Mouse (Mus musculus): ENCODE measurements around the gene Asb7. TPM values are rescaled to one million over a fixed set of nuclear protein-coding genes. Genes with fewer than 3 reads are reported as not detected.

The Asb7 gene
- total RNA-seq, 1 experiment, result 10.9 TPM

DNA sequence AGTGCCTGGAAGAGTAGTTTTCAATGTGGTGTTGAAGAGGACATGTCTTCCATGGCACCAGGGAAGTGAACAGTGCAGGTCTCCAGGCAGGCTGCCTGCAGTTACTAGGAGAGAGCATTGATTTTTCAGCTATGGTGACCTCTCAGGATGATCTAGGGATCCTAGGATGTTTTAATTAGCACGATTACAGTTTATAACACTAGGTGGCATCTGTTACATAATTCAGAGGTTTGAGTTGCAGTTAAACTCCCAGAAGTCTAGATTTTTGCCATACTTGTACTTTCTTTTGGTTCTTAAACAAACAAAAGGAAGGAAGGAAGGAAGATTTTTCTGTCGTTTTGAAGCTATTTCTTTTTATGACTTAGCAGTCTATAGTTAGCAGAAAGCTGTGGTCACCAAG, 21.8 kb upstream of the Asb7 start:
- no peak for TF ChIP-seq MAFK (IDR thresholded peaks at IDR 0.05; ENCODE audit: insufficient read depth, low read depth, low read length)
- in situ Hi-C loops (cut with MboI; ENCODE audit: low sequenced_read_pairs in 2 of 2, unreplicated experiment in 2 of 2), result no loop called here
- Histone ChIP-seq H3K4me3 (ENCODE audit: insufficient read depth in 1 of 2, low read depth in 1 of 2, low read length in 2 of 2, poor library complexity in 1 of 2, severe bottlenecking in 1 of 2) (no peak overlapping the region), H3K27ac (ENCODE audit: insufficient read depth, low read depth, low read length, poor library complexity, severe bottlenecking) (no peak overlapping the region), H3K9ac (ENCODE audit: insufficient read depth, low read depth, low read length, poor library complexity, severe bottlenecking) (no peak overlapping the region), H3K9me3 (ENCODE audit: control insufficient read depth, insufficient read depth, low read depth, low read length) (no peaks in the 10 kb centered on the region), H3K4me1 (ENCODE audit: control insufficient read depth in 2 of 2, insufficient read depth in 2 of 2, low read length in 2 of 2, poor library complexity in 1 of 2) (peaks cover 0 to 1% of the 10 kb centered on the region in 2 experiments; a peak in 1 of 4 replicates), H3K36me3 (ENCODE audit: control insufficient read depth, insufficient read depth, low read length, poor library complexity, severe bottlenecking) (peaks cover 2% of the 10 kb centered on the region; the same call in 1 of the 2 replicates)
- DNase-seq (ENCODE audit: low read depth, low spot score), result no peak

DNA sequence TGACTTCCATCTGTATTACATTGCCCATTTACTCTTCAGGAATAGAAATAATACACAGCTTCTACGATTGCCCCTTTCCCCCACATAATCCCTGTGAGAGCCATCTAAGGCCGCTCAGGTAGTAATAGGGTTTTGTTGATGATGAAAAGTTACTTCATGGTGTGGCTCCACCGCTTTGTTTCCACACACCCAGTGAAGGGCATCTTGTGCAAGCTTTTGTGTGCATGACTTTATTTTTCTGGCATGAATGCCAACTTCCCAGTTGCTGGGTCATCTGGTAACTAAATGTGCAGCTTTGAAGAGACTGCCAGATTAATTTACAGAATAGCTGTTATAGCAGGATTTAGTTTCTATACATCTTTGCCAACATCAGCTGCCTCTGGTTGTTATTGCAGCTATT, 15.2 kb upstream of the Asb7 start:
- no peak overlapping the region for H3K9ac ChIP-seq (ENCODE audit: insufficient read depth, low read depth, low read length, poor library complexity, severe bottlenecking)
- no peaks in the 10 kb centered on the region for H3K4me1 ChIP-seq (ENCODE audit: control insufficient read depth in 2 of 2, insufficient read depth in 2 of 2, low read length in 2 of 2, poor library complexity in 1 of 2)
- no peak overlapping the region for H3K27ac ChIP-seq (ENCODE audit: insufficient read depth, low read depth, low read length, poor library complexity, severe bottlenecking)
- H3K36me3 ChIP-seq (ENCODE audit: control insufficient read depth, insufficient read depth, low read length, poor library complexity, severe bottlenecking), result no peaks in the 10 kb centered on the region
- no peak for DNase-seq (ENCODE audit: low read depth, low spot score)
- no peak overlapping the region for H3K4me3 ChIP-seq (ENCODE audit: insufficient read depth in 1 of 2, low read depth in 1 of 2, low read length in 2 of 2, poor library complexity in 1 of 2, severe bottlenecking in 1 of 2)
- in situ Hi-C loops (cut with MboI; ENCODE audit: low sequenced_read_pairs in 2 of 2, unreplicated experiment in 2 of 2), result no loop called here
- no peaks in the 10 kb centered on the region for H3K9me3 ChIP-seq (ENCODE audit: control insufficient read depth, insufficient read depth, low read depth, low read length)
- TF ChIP-seq CHD2 (IDR thresholded peaks at IDR 0.05; ENCODE audit: low read depth, low read length) (no peak), MAFK (IDR thresholded peaks at IDR 0.05; ENCODE audit: insufficient read depth, low read depth, low read length) (no peak), HCFC1 (IDR thresholded peaks at IDR 0.05; ENCODE audit: borderline replicate concordance, insufficient read depth, low read length) (no peak), ZC3H11A (IDR thresholded peaks at IDR 0.05; ENCODE audit: borderline replicate concordance, low read depth, low read length) (no peak), ZNF384 (IDR thresholded peaks at IDR 0.05; ENCODE audit: low read depth, low read length) (no peak)

DNA sequence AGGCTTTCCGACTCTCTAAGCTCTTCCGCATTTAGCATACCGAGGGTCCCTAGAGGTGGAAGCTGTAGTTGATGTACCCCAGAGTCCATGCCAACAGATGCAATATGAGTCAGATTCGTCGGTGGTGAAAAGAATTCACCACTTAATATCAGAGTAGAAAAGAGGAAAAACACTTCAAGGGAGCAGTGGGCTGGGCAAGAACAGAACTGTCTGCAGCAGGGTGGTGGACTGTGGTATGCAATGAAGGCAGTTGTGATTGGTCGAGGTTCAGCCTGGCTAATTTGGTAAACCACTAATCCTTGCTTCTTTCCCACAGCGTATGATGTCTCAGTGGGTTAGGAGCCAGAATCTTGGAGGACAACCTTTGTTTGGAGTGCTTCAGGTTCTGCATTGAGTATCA, 13.3 kb upstream of the Asb7 start:
- in situ Hi-C loops (cut with MboI; ENCODE audit: low sequenced_read_pairs in 2 of 2, unreplicated experiment in 2 of 2), result no loop called here
- H3K36me3 ChIP-seq (ENCODE audit: control insufficient read depth, insufficient read depth, low read length, poor library complexity, severe bottlenecking), result no peaks in the 10 kb centered on the region

DNA sequence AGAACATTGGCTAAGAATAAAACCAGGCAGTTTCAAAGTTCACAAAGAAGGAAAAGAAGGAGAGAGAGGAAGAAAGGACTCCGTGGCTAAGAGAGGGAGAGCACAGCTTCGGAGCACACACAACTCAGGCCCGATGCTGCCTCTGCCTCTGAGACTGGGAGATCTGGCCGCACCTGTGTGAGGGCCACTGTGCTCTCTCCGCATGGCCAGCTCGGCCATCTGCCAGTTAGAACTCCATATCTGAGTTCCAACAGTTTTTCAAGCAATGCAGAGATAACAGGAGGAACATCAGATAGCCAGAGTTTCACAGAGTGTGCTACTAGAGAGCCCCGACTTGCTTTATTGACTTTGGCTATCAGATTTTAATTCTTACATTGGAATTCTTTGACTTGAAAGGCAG, 5.1 kb upstream of the Asb7 start:
- TF ChIP-seq MAFK (IDR thresholded peaks at IDR 0.05; ENCODE audit: insufficient read depth, low read depth, low read length) (no peak), ZNF384 (IDR thresholded peaks at IDR 0.05; ENCODE audit: low read depth, low read length) (no peak), CHD2 (IDR thresholded peaks at IDR 0.05; ENCODE audit: low read depth, low read length) (no peak)
- in situ Hi-C loops (cut with MboI; ENCODE audit: low sequenced_read_pairs in 2 of 2, unreplicated experiment in 2 of 2), result no loop called here
- no peak for DNase-seq (ENCODE audit: low read depth, low spot score)
- no peak overlapping the region for H3K27ac ChIP-seq (ENCODE audit: insufficient read depth, low read depth, low read length, poor library complexity, severe bottlenecking)
- H3K4me1 ChIP-seq (ENCODE audit: control insufficient read depth in 2 of 2, insufficient read depth in 2 of 2, low read length in 2 of 2, poor library complexity in 1 of 2), result no peaks in the 10 kb centered on the region
- no peaks in the 10 kb centered on the region for H3K36me3 ChIP-seq (ENCODE audit: control insufficient read depth, insufficient read depth, low read length, poor library complexity, severe bottlenecking)
- H3K9ac ChIP-seq (ENCODE audit: insufficient read depth, low read depth, low read length, poor library complexity, severe bottlenecking), result no peak overlapping the region
- no peaks in the 10 kb centered on the region for H3K9me3 ChIP-seq (ENCODE audit: control insufficient read depth, insufficient read depth, low read depth, low read length)
- no peak overlapping the region for H3K4me3 ChIP-seq (ENCODE audit: insufficient read depth in 1 of 2, low read depth in 1 of 2, low read length in 2 of 2, poor library complexity in 1 of 2, severe bottlenecking in 1 of 2)

More for the DNA sequence above, 13.3 kb upstream of the Asb7 start:
- DNase-seq (ENCODE audit: low read depth, low spot score), result no peak
- no peaks in the 10 kb centered on the region for H3K9me3 ChIP-seq (ENCODE audit: control insufficient read depth, insufficient read depth, low read depth, low read length)
- TF ChIP-seq ZC3H11A (IDR thresholded peaks at IDR 0.05; ENCODE audit: borderline replicate concordance, low read depth, low read length) (no peak), CHD2 (IDR thresholded peaks at IDR 0.05; ENCODE audit: low read depth, low read length) (no peak), MAFK (IDR thresholded peaks at IDR 0.05; ENCODE audit: insufficient read depth, low read depth, low read length) (no peak), ZNF384 (IDR thresholded peaks at IDR 0.05; ENCODE audit: low read depth, low read length) (no peak), HCFC1 (IDR thresholded peaks at IDR 0.05; ENCODE audit: borderline replicate concordance, insufficient read depth, low read length) (no peak)
- H3K27ac ChIP-seq (ENCODE audit: insufficient read depth, low read depth, low read length, poor library complexity, severe bottlenecking), result no peak overlapping the region
- H3K9ac ChIP-seq (ENCODE audit: insufficient read depth, low read depth, low read length, poor library complexity, severe bottlenecking), result no peak overlapping the region
- H3K4me3 ChIP-seq (ENCODE audit: insufficient read depth in 1 of 2, low read depth in 1 of 2, low read length in 2 of 2, poor library complexity in 1 of 2, severe bottlenecking in 1 of 2), result no peak overlapping the region
- no peaks in the 10 kb centered on the region for H3K4me1 ChIP-seq (ENCODE audit: control insufficient read depth in 2 of 2, insufficient read depth in 2 of 2, low read length in 2 of 2, poor library complexity in 1 of 2)

DNA sequence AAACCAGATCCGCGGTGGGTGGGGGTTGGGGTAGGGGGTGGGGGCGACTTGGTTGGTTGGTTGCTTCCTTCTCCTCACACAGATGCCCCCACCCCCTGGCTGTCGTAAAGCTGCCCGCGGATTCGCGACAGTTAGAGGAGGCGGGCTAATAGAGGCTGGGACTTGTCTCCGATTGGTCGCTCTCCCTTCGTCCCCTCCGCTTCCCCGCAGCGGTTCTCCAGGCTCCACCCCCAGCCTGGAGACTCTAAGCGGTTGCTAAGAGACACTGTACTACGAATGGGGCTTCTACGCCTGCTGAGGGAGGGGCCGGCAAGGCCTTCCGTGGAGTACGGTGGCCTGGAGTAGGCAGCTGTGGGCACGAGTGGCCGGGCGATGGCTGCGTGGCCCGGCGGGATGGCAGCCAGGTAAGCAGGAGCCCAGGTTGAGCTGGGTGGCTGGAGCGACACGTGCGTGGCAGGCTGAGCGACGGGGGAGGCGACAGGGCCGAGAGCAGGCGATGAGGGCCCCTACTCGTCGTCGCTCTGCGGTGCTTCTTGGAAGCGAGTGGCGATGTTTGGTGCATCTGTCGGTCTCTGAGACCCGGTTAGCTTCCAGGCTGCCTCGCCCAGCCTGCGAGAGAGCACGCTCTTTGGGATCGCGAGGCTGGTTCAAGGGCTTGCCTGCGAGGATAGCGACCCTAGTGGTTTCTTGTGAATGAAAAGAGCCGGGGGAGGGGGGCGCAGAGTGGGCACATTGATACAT, 394 bp upstream of the Asb7 start, which contains the start of gene Lins1:
Lins1 (plus strand) TSS at position 270 of the 741 bp plus-strand sequence.
- Histone ChIP-seq H3K9ac (ENCODE audit: insufficient read depth, low read depth, low read length, poor library complexity, severe bottlenecking) (peak within 1 kb of the TSS; percentile 86), H3K27ac (ENCODE audit: insufficient read depth, low read depth, low read length, poor library complexity, severe bottlenecking) (peak within 1 kb of the TSS; percentile 33; the same call in 1 of the 2 replicates), H3K4me3 (ENCODE audit: insufficient read depth in 1 of 2, low read depth in 1 of 2, low read length in 2 of 2, poor library complexity in 1 of 2, severe bottlenecking in 1 of 2) (peak within 1 kb of the TSS; percentile 92 to 99), H3K4me1 (ENCODE audit: control insufficient read depth in 2 of 2, insufficient read depth in 2 of 2, low read length in 2 of 2, poor library complexity in 1 of 2) (no peaks in the 10 kb centered on the region), H3K9me3 (ENCODE audit: control insufficient read depth, insufficient read depth, low read depth, low read length) (no peaks in the 10 kb centered on the region), H3K36me3 (ENCODE audit: control insufficient read depth, insufficient read depth, low read length, poor library complexity, severe bottlenecking) (no peaks in the 10 kb centered on the region)
- no peak for TF ChIP-seq ZNF384 (IDR thresholded peaks at IDR 0.05; ENCODE audit: low read depth, low read length)
- peak; percentile 60; the same call in 1 of the 2 replicates for TF ChIP-seq CHD2 (IDR thresholded peaks at IDR 0.05; ENCODE audit: low read depth, low read length)
- no peak for TF ChIP-seq HCFC1 (IDR thresholded peaks at IDR 0.05; ENCODE audit: borderline replicate concordance, insufficient read depth, low read length)
- DNase-seq (ENCODE audit: low read depth, low spot score), result peak; percentile 98
- in situ Hi-C loops (cut with MboI; ENCODE audit: low sequenced_read_pairs in 2 of 2, unreplicated experiment in 2 of 2), result no loop called here

Data from ES-E14 (cell line).